Mouse (Mus musculus) midbrain, embryonic 10.5 days (tissue): ENCODE results near the gene Cpa5. TPM values are rescaled to one million over a fixed set of nuclear protein-coding genes. Genes with fewer than 3 reads are reported as not detected.

Source experiments
- DNase-seq: peaks from one replicate; pipeline ENCODE4 v3.0.0-alpha.2; 2017; ENCODE audit warnings: low spot score
- H3K27ac ChIP-seq: fragments of 300-500 bp; sonication (generic); replicated peaks from 2 replicates; pipeline ENCODE4 v1.5.1; 2016; ENCODE audit warnings: mild to moderate bottlenecking
- H3K27me3 ChIP-seq: fragments of 300-500 bp; sonication (generic); 2 replicates; pipeline ENCODE4 v1.6.1; 2016; ENCODE audit warnings: low read depth, mild to moderate bottlenecking; ENCODE audit not compliant: poor library complexity, severe bottlenecking
- H3K36me3 ChIP-seq: fragments of 300-500 bp; sonication (generic); 2 replicates; pipeline ENCODE4 v1.6.1; 2016; ENCODE audit warnings: mild to moderate bottlenecking, moderate library complexity
- H3K4me1 ChIP-seq: fragments of 300-500 bp; sonication (generic); 2 replicates; pipeline ENCODE4 v1.6.1; 2016
- H3K4me3 ChIP-seq: fragments of 300-500 bp; sonication (generic); 2 replicates; pipeline ENCODE4 v1.5.1; 2016; ENCODE audit warnings: mild to moderate bottlenecking, moderate library complexity
- H3K9me3 ChIP-seq: fragments of 300-500 bp; sonication (generic); replicated peaks from 2 replicates; pipeline ENCODE4 v1.6.1; 2016; ENCODE audit warnings: mild to moderate bottlenecking
- WGBS: fragments of 180-500 bp; shearing (Covaris S2); methylation state at CpG from one replicate; pipeline ENCODE4 v1.1.7; 2016; 5-methylcytosine and 5-hydroxymethylcytosine counted together
- polyA plus RNA-seq: library from polyadenylated mRNA; unstranded; fragments of >200 nt; fragmentation: Nextera tagmentation; extraction: Ambion mirVana; gene quantifications from 2 replicates; pipeline ENCODE4 v1.2.1, GENCODE M21; 2016

Cpa5 gene
- polyA plus RNA-seq, result 0.30 and 0.74 TPM in 2 replicates

DNA sequence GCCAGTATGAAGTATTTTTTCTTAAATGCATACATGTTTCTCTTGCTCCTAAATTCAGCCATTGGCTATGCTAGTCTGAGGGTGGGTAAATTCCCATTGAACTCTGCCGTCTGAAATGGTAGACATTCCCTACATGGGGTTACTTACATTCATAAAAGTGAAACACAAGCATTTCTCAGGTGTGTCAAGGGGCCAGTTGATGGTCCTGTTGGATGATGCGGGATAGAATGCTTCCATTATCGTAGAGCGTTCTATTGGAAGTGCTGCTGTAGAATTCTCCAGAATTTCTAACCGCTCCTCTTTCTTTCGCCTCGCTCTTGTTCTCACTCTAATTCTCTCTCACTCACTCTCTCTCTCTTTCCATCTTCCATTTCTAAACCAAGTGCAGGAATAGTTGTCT is at the start of gene Cpa5:
Gene Cpa5, plus strand, starts transcription at position 301 of the 400 bp plus-strand sequence.
- H3K4me1 ChIP-seq, result peaks cover 62% of the 10 kb centered on the region

DNA sequence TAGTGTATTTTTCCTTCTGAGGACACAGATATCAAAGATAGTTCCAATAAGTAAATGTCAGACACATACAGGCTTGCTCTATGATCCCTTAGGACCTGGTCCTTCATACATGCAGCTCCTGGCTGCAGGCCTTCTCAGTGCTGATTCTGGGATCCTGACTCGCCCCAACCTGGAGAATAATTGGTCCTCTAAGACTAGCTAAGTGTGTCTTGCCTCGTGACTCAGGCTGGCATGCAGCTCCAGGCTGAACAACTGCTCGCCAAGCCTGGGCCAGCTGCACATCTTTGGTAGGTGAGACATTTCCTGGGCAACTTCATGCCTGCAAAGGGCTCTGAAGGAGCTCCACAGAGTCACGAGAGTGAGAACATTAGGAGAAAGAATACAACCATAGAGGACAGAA is 48.7 kb upstream of the Cpa5 start:
- no peaks in the 10 kb centered on the region for H3K4me1 ChIP-seq
- no peaks in the 10 kb centered on the region for H3K9me3 ChIP-seq
- H3K27ac ChIP-seq, result no peak overlapping the region
- WGBS, result 81% methylated on average over 4 of the region's 4 CpGs
- H3K4me3 ChIP-seq, result no peak overlapping the region
- H3K27me3 ChIP-seq, result no peaks in the 10 kb centered on the region
- no peaks in the 10 kb centered on the region for H3K36me3 ChIP-seq
- no peak for DNase-seq

More for the DNA sequence above, at the start of gene Cpa5:
- Histone ChIP-seq H3K27me3 (no peaks in the 10 kb centered on the region), H3K27ac (peak within 1 kb of the TSS; percentile 93), H3K9me3 (no peaks in the 10 kb centered on the region), H3K36me3 (no peaks in the 10 kb centered on the region), H3K4me3 (no peak within 1 kb of the TSS)
- WGBS, result 83% methylated on average over 7 of the region's 7 CpGs
- no peak for DNase-seq

DNA sequence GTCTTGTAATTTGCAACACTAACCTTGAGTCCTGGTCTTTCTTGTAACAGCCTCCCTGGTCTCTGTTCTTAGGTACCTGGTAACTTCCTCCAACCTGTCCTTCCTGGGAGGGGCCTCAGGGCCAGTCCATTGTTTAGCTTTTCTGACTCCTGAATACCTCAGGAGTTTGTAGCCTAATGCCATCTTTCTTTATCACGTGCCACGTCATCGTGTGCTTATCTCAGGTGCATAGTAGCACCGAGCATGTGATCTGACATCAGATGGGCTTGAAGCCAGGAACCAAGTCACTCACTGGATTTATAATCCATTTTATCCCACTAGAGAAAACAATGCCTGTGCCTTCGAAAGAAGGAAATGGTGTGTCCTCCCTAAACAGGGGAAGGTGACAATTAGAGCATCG is 47.2 kb upstream of the Cpa5 start:
- H3K27ac ChIP-seq, result no peak overlapping the region
- H3K36me3 ChIP-seq, result no peaks in the 10 kb centered on the region
- H3K4me3 ChIP-seq, result no peak overlapping the region
- H3K27me3 ChIP-seq, result no peaks in the 10 kb centered on the region; the same call in 1 of the 2 replicates
- DNase-seq, result no peak
- no peaks in the 10 kb centered on the region for H3K4me1 ChIP-seq
- H3K9me3 ChIP-seq, result no peaks in the 10 kb centered on the region
- WGBS, result 88% methylated on average over 6 of the region's 6 CpGs

DNA sequence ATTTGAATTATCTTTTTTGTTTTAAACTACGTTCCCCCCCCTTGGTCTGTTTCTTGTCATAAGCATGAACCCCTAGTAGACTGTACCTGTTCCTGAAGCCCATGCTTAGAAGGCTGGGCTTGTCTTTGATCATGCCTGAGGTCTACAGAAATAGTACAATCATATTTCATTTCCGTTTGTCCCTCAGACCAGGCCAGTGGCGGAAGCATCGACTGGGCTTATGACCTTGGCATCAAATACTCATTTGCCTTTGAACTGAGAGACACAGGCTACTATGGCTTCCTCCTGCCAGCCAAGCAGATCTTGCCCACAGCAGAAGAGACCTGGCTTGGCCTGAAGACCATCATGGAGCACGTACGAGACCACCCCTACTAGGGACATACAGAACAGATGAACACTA is 46.8 kb upstream of the Cpa5 start:
- H3K4me3 ChIP-seq, result no peak overlapping the region
- DNase-seq, result no peak
- 95% methylated on average over 6 of the region's 6 CpGs for WGBS
- no peak overlapping the region for H3K27ac ChIP-seq
- H3K36me3 ChIP-seq, result no peaks in the 10 kb centered on the region
- H3K9me3 ChIP-seq, result no peaks in the 10 kb centered on the region
- no peaks in the 10 kb centered on the region for H3K4me1 ChIP-seq
- H3K27me3 ChIP-seq, result peaks cover 3% of the 10 kb centered on the region; the same call in 1 of the 2 replicates

DNA sequence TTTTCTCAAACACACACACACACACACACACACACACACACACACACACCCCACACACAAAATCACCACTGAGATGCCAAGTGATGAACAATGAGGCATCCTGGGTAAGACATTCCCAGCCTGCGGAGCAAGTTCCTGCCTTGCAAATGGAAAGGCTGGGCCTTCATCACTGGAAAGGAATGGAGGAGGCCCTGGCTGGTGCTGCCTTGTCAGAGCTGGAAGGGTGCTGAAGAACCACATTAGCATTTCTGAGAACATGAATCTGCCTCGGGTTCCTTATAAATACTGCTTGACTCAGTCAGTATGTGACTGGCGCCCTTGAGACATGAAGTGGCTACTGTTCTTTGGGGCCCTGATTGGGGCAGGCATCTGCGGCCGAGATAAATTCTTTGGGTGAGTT is 42.7 kb upstream of the Cpa5 start, which contains the start of gene Cpa4:
Gene Cpa4, plus strand, starts transcription at position 301 of the 400 bp plus-strand sequence.
- no peak within 1 kb of the TSS for H3K4me3 ChIP-seq
- peaks cover 7% of the 10 kb centered on the region; the same call in 1 of the 2 replicates for H3K27me3 ChIP-seq
- H3K9me3 ChIP-seq, result no peaks in the 10 kb centered on the region
- H3K4me1 ChIP-seq, result peaks cover 13% of the 10 kb centered on the region
- 84% methylated on average over 5 of the region's 5 CpGs for WGBS
- DNase-seq, result no peak
- no peak within 1 kb of the TSS for H3K27ac ChIP-seq
- no peaks in the 10 kb centered on the region for H3K36me3 ChIP-seq

DNA sequence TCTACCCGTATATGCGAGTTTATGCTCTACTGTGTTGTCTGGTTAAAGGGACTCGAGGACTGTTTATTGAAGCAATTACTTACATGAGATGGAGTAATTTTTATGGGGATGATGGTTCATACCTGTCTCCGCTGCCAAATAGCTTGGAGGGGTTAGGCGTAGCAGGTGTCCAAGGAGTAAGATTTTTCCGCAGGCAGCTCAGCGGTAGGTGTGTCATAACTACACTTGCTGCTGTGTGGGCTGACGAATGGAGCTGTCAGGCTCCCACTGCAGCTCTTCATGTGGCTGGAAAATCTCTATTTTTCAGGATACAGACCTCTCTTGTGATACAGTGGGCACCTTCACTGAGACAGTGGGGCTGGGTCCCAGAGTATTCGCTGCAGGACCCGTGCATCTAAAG is 41.5 kb upstream of the Cpa5 start:
- H3K4me3 ChIP-seq, result no peak overlapping the region
- H3K27ac ChIP-seq, result peak overlapping the region; percentile 55
- H3K36me3 ChIP-seq, result no peaks in the 10 kb centered on the region
- 94% methylated on average over 10 of the region's 10 CpGs for WGBS
- H3K9me3 ChIP-seq, result no peaks in the 10 kb centered on the region
- peaks cover 24% of the 10 kb centered on the region for H3K4me1 ChIP-seq
- no peak for DNase-seq
- H3K27me3 ChIP-seq, result peaks cover 11% of the 10 kb centered on the region; the same call in 1 of the 2 replicates

DNA sequence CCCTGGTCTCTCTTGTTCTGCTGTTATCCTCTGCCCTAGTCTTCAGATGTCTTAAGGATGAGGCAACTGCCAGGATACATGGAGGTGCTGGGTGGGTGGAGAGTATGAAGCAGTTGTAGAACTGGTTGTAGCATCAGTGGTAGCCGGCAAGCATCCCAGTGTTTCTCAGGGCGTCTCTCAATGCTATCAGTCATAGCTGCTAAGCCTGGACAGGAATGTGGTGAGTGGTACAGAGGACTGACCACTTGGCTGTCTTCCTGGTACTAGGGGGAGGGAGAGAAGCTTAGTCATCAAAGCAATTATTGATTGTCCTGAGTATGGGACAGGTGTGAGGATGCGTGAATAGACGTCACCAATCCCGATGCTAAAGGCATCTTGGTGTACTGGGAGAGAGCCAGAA is 40.8 kb upstream of the Cpa5 start:
- no peak overlapping the region for H3K27ac ChIP-seq
- DNase-seq, result no peak
- H3K36me3 ChIP-seq, result no peaks in the 10 kb centered on the region
- H3K9me3 ChIP-seq, result no peaks in the 10 kb centered on the region
- peaks cover 26% of the 10 kb centered on the region for H3K4me1 ChIP-seq
- WGBS, result 98% methylated on average over 5 of the region's 5 CpGs
- no peak overlapping the region for H3K4me3 ChIP-seq
- H3K27me3 ChIP-seq, result peaks cover 13% of the 10 kb centered on the region; the same call in 1 of the 2 replicates

DNA sequence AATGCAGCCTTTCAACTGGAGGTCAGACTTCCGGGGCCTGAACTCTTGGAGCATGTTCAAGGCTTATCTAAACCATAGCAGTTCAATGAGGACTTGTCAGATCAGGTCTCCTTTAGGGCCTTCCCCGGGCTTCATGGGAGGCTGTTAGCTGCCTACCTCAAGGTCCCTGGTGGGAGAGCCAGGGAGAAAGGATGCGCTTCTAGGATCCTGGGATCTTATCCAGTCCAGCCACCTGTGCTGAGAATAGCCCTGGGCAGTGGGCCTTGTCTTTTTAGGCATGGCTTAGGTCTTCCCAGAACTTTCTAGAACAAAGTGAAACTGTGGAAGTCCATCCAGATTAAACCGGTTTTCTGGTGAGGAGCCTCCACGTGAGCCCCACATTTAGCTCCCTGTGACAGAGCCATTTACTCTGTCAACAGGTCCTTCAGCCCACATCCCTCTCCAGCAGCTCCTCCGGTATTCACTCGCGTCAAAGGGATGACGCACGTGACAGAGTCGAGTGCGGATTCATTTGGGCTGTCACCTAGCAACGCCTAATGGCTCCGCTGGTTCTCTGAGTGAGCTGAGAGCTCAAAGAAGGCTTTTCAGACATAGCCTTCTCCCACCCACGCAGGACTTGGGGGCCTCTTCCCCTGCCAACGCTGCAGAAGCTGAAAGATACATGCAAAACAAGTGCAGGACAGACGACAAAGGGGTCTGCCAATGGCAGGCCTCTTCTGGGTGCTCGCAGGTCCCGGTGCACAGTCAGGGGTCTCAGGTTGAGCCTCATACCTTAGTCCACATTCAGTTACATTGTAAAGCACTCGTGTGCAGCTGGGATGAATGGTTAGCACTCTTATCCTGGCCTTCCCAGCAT is 38.1 kb upstream of the Cpa5 start:
- DNase-seq, result peak; percentile 81
- H3K27me3 ChIP-seq, result peaks cover 13% of the 10 kb centered on the region; the same call in 1 of the 2 replicates
- peak overlapping the region; percentile 81 for H3K27ac ChIP-seq
- H3K4me1 ChIP-seq, result peaks cover 32% of the 10 kb centered on the region
- no peak overlapping the region; the same call in 1 of the 2 replicates for H3K4me3 ChIP-seq
- H3K9me3 ChIP-seq, result no peaks in the 10 kb centered on the region
- no peaks in the 10 kb centered on the region for H3K36me3 ChIP-seq
- 45% methylated on average over 20 of the region's 20 CpGs for WGBS

DNA sequence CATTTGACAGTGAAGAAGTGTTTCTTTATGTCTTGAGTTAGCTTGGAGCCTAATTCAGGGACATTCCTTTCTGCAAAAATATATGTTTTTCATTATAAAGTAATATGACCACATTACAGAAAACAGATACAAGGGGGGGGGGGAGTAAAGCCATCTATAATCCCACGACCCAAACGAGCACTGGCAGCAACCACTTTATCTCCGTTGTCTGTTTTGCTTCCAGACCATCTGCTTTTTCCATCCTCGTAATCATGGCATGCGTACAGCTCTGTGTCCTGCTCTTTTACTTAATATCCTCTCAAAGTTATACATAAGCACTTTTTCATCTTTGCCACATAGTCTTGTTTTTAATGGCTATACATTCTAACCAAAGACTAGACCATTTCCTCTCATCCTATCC is 37.4 kb upstream of the Cpa5 start:
- Histone ChIP-seq H3K36me3 (no peaks in the 10 kb centered on the region), H3K4me1 (peaks cover 32% of the 10 kb centered on the region), H3K9me3 (no peaks in the 10 kb centered on the region), H3K4me3 (no peak overlapping the region), H3K27ac (peak overlapping the region; percentile 81), H3K27me3 (peaks cover 13% of the 10 kb centered on the region; the same call in 1 of the 2 replicates)
- DNase-seq, result no peak
- WGBS, result 87% methylated on average over 5 of the region's 5 CpGs

DNA sequence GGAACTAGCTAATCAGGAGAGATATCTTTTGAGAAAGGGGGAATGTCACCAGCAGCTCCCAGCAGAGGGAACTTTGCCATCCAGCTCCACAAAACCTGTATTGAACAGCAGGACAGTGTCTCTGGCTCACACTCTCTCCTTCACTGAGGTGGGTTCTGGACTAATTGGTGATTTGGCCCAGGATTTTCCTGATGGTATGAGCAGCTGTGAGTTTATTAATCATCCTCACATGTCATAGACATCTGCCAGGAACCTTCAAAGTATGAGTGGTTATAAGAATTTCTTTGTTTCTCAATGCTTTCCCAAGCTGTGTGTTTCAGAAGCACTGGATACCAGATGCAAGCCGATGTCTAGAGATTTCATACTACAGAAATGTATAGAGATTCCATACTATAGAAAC is 35.9 kb upstream of the Cpa5 start:
- DNase-seq, result no peak
- H3K27ac ChIP-seq, result no peak overlapping the region; the same call in 1 of the 2 replicates
- peaks cover 6% of the 10 kb centered on the region; the same call in 1 of the 2 replicates for H3K27me3 ChIP-seq
- H3K36me3 ChIP-seq, result no peaks in the 10 kb centered on the region
- H3K4me1 ChIP-seq, result peaks cover 36% of the 10 kb centered on the region
- no peaks in the 10 kb centered on the region for H3K9me3 ChIP-seq
- WGBS, result 96% methylated on average over 1 of the region's 1 CpGs
- no peak overlapping the region for H3K4me3 ChIP-seq

DNA sequence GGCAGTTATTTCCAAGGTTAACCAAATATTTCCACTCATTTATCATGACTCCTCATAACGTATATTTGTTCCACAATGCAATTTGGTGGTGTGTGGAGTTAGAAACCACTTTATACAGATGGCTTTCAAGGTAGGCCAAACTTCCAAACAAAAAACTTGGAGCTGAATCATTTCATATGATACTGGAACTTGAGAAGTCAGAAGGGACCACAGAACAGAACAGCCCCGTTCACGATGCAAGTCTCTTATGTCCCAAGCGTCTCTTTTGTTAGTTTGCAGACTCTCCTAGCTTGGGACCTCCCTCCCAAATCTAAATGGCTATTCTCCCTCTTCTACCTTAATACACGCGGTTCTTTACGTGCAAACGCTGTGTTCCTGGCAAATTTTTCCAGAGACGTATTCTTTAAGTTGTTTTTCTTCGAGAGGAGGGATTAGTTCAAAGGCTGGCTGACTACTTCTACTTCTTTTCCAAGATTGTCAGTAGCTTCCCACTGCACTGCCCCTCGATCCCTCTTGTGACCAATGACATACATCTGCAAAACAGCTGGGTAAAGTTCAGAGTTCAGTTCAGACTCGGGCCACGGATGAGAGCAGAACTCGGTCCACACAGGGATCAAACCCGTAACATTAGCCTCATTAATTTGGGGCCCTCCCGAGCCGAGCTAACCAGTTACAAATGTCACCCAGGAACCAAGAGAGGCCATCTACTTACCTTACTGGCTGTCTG is 34.2 kb upstream of the Cpa5 start:
- Histone ChIP-seq H3K9me3 (no peaks in the 10 kb centered on the region), H3K36me3 (no peaks in the 10 kb centered on the region), H3K4me3 (no peak overlapping the region), H3K27me3 (peaks cover 6% of the 10 kb centered on the region; the same call in 1 of the 2 replicates), H3K4me1 (peaks cover 48% of the 10 kb centered on the region), H3K27ac (peak overlapping the region; percentile 67)
- 77% methylated on average over 17 of the region's 17 CpGs for WGBS
- no peak for DNase-seq

DNA sequence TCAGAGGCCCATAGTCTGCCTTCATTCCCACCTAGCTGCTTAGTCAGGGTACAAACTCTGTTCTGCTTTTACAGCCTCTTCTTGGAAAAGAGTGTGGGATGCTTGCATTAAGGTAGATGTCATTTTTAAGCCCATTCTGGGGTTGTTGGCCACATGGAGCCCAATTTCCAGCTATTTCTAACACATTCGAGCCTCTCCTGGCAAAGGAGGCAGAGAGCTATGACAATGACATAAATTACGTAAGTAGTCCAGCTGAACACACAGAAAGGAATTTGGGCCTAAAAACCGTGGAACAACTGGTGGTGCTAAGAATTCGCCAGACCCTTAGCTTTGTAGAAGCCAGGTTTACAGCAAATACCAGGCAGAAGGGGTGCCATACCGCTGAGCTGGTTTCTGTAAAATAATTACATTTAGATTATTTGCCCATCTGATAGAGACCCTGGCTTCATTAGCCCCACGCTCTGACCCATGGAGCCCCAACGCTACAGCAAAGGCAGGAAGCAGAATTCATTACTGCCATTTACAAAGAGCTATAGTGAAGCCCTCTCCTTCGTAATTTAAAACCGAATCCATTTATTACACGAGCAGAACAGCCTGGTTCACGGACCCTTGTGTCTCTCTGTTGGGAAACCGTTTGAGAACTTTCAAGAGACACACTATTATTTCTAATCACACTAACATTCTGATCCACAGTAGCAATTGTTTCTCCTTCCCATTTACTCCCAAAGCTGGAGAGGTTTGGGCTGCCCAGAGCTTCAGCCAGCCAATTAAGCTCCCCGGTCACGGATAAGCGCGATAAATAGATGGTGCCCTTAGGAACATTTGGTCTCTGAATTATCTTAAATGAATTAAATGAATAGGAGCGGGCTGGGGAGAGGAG is 30.6 kb upstream of the Cpa5 start:
- Histone ChIP-seq H3K9me3 (no peaks in the 10 kb centered on the region), H3K27ac (peak overlapping the region; percentile 82), H3K4me1 (peaks cover 25% of the 10 kb centered on the region), H3K36me3 (no peaks in the 10 kb centered on the region), H3K27me3 (no peaks in the 10 kb centered on the region), H3K4me3 (no peak overlapping the region)
- DNase-seq, result no peak
- whole genome bisulfite sequencing, result 79% methylated on average over 17 of the region's 17 CpGs
